ENCODE assay signal across 16 mouse cellular contexts in the genomic region with DNA sequence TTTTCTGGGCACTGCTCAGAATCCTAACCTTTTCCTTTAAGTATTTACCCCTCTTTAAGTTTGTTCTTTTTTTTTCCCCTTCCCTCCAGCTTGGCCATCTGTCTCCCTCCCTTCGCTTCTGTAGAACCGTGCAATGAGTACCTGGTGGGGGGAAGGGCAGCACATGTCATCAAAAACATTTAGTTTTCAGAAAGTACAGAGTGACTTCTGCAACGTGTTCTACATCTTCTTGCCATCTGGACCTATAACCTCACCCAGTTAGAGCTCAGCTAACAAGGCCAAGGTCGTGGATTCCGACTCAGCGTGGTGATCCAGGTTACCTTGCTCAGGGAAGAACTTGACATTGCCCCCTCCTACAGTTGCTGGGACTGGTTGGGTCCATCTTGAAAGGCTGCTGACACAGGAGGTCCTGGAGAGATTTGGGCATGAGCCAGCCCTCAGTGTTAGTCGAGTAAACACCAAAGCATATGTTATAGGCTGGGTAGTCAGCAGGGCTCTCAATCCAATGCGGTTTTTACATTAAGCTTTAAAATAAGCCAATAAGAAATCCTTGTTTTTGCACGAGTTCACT.
DNase-seq lines count a peak whose midpoint lies in the region; TF ChIP-seq lines count a peak whose summit lies in the region.
"Had no signal": no experiment of that assay in that cellular context is flagged by ENCODE, and none has a peak within 500 bp of the region (broad histone marks: within the 10 kb centered on the region; RNA-seq: fewer than 3 reads in every experiment).

No protein-coding gene starts in this region.

- no peak overlapping the region for H3K4me3 ChIP-seq in layer of hippocampus, adult 2 months
- H3K4me3 ChIP-seq: forebrain, embryonic 15.5 days; gastrocnemius, adult 2 months; intestine, embryonic 15.5 days; kidney, embryonic 15.5 days; megakaryocyte, embryonic 14.5 days had no signal

- H3K27ac ChIP-seq in layer of hippocampus, adult 2 months = peak overlapping the region; percentile 59; the same call in 1 of the 2 replicates
- H3K27ac ChIP-seq: forebrain, embryonic 15.5 days; gastrocnemius, adult 2 months; intestine, embryonic 15.5 days; kidney, embryonic 15.5 days had no signal

- TF ChIP-seq CTCF in layer of hippocampus, adult 2 months (conservative IDR thresholded peaks at IDR 0.05) = no peak

- peak; percentile 2 for DNase-seq in adrenal gland, adult 8-10 months
- no peak for DNase-seq in adrenal gland, postnatal 14 days
- no peak for DNase-seq in layer of hippocampus, adult 2 months (ENCODE audit: low spot score in 2 of 2)
- no peak for DNase-seq in layer of hippocampus, postnatal 25 days (ENCODE audit: extremely low spot score in 1 of 2, low spot score in 1 of 2)
- peak; percentile 63 for DNase-seq in cerebellum, adult 11 months
- DNase-seq in cerebellum, postnatal 25 days = peak; percentile 76 to 82
- no peak for DNase-seq in spleen, postnatal 4 days (ENCODE audit: low spot score in 2 of 2)
- no peak for DNase-seq in embryo, embryonic 11 days
- DNase-seq: gastrocnemius, adult 2 months; heart, adult 11 months; spleen, adult 18-20 months; thymus, postnatal 14 days had no signal

Comparison
In these comparisons a context has a peak if more than half of its experiments do, and no peak if none do; other contexts are left out.
1. DNase-seq: peak in adrenal gland, adult 8-10 months (single experiment), cerebellum, adult 11 months (single experiment) and cerebellum, postnatal 25 days (2 of 2); none in adrenal gland, postnatal 14 days (single experiment), layer of hippocampus, adult 2 months (0 of 2), layer of hippocampus, postnatal 25 days (0 of 2), spleen, postnatal 4 days (0 of 2) and embryo, embryonic 11 days (single experiment).